Mouse (Mus musculus): ENCODE measurements around the gene Hecw2.

DNA sequence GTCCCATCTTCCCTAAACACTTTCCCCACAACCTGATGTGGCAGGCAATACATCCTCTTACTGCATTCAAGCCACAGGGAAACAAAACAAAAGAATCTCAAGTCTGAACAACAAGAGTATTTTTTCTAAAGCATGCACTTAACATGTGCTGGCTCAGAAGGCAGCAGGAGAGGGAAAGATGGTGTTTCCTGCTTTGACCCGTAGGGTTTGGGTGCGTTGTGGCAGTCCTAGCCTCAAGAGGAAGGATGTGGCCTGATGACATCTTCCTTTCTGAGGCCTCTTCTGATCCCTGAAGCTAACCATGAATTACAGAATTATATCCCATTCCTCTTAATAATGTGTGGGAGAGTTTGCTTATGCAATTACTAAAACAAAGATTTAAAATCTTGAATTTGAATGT is 249.2 kb downstream of the Hecw2 start:
- TF ChIP-seq POLR2A (IDR thresholded peaks at IDR 0.05; ENCODE audit: low read depth, low read length): no peak
- TF ChIP-seq CTCF (conservative IDR thresholded peaks at IDR 0.05; ENCODE audit: insufficient read depth, insufficient read length, low read depth, low read length): no peak

All from kidney, adult 2 months (tissue).